Mouse (Mus musculus): ENCODE measurements around the gene Lrrc58. TPM values are rescaled to one million over a fixed set of nuclear protein-coding genes. Genes with fewer than 3 reads are reported as not detected.

Lrrc58 gene
- 10 to 100 TPM; 52.3 to 61.3 TPM for total RNA-seq (2021)
- long read RNA-seq, experiment 1, full-length matches to known transcripts = 6 of 21 reads
- long read RNA-seq, experiment 1, partial matches to known transcripts = 0 of 21 reads
- long read RNA-seq, experiment 1, other reads (novel, unspliced or antisense) = 15 of 21 reads
- long read RNA-seq, experiment 2, full-length matches to known transcripts = 26 of 40 reads
- long read RNA-seq, experiment 2, partial matches to known transcripts = 0 of 40 reads
- long read RNA-seq, experiment 2, other reads (novel, unspliced or antisense) = 14 of 40 reads

- DNase-seq = peak; percentile 94
- Histone ChIP-seq H3K4me3 (peak within 1 kb of the TSS; percentile 93), H3K27ac (peak within 1 kb of the TSS; percentile 100)
- intact Hi-C loops (cut with DNase I) = loop anchor here (5.0 kb wide), 2 partner anchors 51 to 219 kb away; partner anchors contain the start of gene Gsk3b
- TF ChIP-seq CTCF (IDR thresholded peaks at IDR 0.05) = no peak
These were observed at the start of gene Lrrc58 for GRCm38 (mm10) chr16:37867791-37868505. Lrrc58 (plus strand) TSS chr16:37868389.

- intact Hi-C loops (cut with DNase I) = no loop called here
- no peak for DNase-seq
- no peak for TF ChIP-seq CTCF (IDR thresholded peaks at IDR 0.05)
These were observed 44.2 kb upstream of the Lrrc58 start for GRCm38 (mm10) chr16:37823949-37824348.

GRCm38 (mm10) chr16:37824778-37825505 is 43.2 kb upstream of the Lrrc58 start:
- intact Hi-C loops (cut with DNase I) = no loop called here
- Histone ChIP-seq H3K4me3 (no peak overlapping the region), H3K27ac (no peak overlapping the region)
- no peak for DNase-seq
- TF ChIP-seq CTCF (IDR thresholded peaks at IDR 0.05) = no peak

More at GRCm38 (mm10) chr16:37823949-37824348, 44.2 kb upstream of the Lrrc58 start:
- no peak overlapping the region for H3K27ac ChIP-seq
- H3K4me3 ChIP-seq = no peak overlapping the region

DNA sequence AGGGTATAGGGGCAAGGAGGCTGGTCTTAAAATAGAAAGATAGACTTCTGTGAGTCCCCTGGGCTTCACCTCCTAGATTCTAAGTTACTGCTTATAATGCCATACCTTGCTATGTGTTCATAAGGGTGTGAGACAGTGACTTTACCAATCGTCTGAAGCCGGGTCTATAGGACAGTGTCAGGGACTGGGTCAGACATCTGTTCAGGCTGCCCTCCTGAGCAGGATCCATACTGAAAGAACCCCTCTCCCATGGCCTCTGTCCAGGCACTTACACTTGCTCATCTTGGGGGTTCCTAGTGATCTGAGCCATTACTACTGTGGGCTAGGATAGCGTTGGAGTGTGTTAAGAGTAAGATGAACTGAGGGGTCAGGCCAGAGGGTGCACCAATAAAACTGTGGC is 41.9 kb upstream of the Lrrc58 start:
- no peak for TF ChIP-seq CTCF (IDR thresholded peaks at IDR 0.05)
- H3K4me3 ChIP-seq = no peak overlapping the region
- DNase-seq = no peak
- intact Hi-C loops (cut with DNase I) = no loop called here
- H3K27ac ChIP-seq = no peak overlapping the region

GRCm38 (mm10) chr16:37831041-37831440 is 37.1 kb upstream of the Lrrc58 start:
- TF ChIP-seq CTCF (IDR thresholded peaks at IDR 0.05) = peak; percentile 6; the same call in 1 of the 2 replicates

GRCm38 (mm10) chr16:37837571-37837970 is 30.6 kb upstream of the Lrrc58 start:
- TF ChIP-seq CTCF (IDR thresholded peaks at IDR 0.05) = no peak
- intact Hi-C loops (cut with DNase I) = no loop called here
- H3K27ac ChIP-seq = no peak overlapping the region
- H3K4me3 ChIP-seq = no peak overlapping the region
- no peak for DNase-seq

More at GRCm38 (mm10) chr16:37831041-37831440, 37.1 kb upstream of the Lrrc58 start:
- peak; percentile 32 for DNase-seq
- Histone ChIP-seq H3K4me3 (no peak overlapping the region), H3K27ac (no peak overlapping the region; the same call in 1 of the 2 replicates)
- intact Hi-C loops (cut with DNase I) = no loop called here

DNA sequence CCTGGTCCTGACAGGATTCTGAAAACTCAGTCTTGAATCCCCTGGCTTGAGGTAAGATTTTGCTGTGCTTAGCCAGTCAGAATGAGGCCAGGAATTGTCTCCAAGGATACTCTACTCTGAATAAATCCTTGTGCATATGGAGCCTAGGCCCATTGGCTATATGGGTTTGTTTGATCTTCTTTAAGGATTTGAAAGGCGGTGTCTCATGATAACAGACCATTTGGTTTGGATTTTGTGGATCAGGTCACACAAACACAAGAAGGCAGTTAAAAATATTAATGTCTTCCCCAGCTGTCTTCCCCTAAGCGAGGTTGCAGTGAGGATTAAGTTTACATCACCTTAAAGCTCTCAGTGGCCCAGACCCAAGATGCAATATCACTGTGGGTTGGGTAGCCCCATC is 25.8 kb upstream of the Lrrc58 start:
- no peak for DNase-seq
- no peak overlapping the region for H3K27ac ChIP-seq
- intact Hi-C loops (cut with DNase I) = no loop called here
- H3K4me3 ChIP-seq = no peak overlapping the region
- TF ChIP-seq CTCF (IDR thresholded peaks at IDR 0.05) = no peak

GRCm38 (mm10) chr16:37843740-37844139 is 24.4 kb upstream of the Lrrc58 start:
- no peak for TF ChIP-seq CTCF (IDR thresholded peaks at IDR 0.05)
- DNase-seq = no peak
- no peak overlapping the region for H3K4me3 ChIP-seq
- no peak overlapping the region for H3K27ac ChIP-seq
- intact Hi-C loops (cut with DNase I) = no loop called here

DNA sequence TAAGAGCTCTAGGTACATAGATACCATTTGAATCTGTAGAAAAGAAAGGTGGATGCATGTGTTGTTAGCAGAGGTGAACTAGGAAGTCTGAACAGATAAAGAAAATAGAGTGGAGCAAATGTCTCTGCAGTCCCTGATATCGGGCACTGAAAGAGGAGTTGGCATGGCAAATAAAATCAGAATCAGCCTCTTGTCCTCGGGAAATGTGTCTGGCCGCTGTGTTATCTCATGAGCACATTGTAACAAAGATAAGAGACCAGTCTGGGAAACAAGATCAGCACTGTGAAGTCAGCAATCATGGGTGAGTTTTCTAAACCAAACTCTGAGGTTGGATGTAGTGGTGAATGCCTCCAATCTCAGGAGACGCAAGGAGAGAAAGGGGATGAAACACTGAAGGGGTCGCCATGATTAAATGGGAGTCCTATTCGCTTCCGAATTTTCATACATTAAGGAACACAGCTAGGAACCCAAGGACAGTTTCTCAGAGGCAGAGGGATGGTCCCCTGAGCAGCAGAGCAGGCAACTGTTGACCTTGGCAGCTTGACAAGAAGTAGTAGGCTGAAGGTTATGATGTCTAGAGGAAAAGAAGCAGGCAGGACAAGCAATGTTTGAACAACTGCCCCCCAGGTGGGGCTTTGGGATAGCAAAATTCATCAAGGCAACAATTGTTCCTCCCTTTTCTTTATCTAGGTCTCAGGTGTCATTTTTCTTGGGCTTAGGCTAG is 22.8 kb upstream of the Lrrc58 start:
- TF ChIP-seq CTCF (IDR thresholded peaks at IDR 0.05) = no peak
- H3K4me3 ChIP-seq = no peak overlapping the region
- no peak overlapping the region for H3K27ac ChIP-seq
- intact Hi-C loops (cut with DNase I) = no loop called here
- no peak for DNase-seq

DNA sequence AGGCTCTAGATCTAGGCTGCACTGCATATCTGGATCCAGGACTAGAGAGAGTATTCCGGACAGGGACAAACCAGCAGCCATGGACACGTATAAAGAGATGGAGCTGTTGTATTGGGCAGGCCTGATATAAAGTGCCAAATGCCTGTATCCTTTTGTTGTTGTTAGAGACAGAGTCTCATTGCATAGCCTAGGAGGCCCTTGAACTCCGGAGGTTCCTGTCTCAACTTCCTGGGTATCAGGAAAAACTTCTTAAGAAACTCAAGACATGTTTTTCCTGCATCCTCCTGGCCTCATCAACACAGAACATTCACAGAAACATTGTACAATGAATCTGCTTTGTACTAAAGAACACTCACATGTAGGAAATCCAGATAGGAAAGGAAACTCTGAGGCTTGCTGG is 21.1 kb upstream of the Lrrc58 start:
- H3K27ac ChIP-seq = no peak overlapping the region

DNA sequence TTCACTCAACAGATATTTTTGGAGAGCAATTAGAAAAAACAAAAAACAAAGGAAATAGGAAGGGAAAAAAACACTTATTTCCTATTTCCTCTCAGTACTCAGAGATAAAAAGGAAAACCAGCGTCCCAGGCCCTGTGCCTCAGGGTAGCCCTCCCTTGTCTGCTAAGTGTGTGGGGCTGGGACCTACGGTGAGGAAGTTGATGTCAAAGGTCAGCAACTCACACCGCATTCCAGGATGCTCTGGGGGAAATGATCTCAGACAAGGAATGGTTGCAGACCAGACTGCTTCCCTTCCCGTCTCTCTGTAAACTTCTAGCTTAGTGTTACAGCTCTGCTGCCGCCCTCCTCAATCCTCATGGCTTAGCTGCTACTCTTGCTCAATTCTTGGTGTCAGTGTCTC is 16.8 kb upstream of the Lrrc58 start:
- no peak for DNase-seq
- no peak for TF ChIP-seq CTCF (IDR thresholded peaks at IDR 0.05)
- Histone ChIP-seq H3K4me3 (no peak overlapping the region), H3K27ac (peak overlapping the region; percentile 65)
- intact Hi-C loops (cut with DNase I) = no loop called here

More for the DNA sequence above, 21.1 kb upstream of the Lrrc58 start:
- DNase-seq = no peak
- TF ChIP-seq CTCF (IDR thresholded peaks at IDR 0.05) = no peak
- H3K4me3 ChIP-seq = no peak overlapping the region
- intact Hi-C loops (cut with DNase I) = no loop called here

GRCm38 (mm10) chr16:37853279-37853678 is 14.9 kb upstream of the Lrrc58 start:
- Histone ChIP-seq H3K4me3 (no peak overlapping the region), H3K27ac (no peak overlapping the region)
- intact Hi-C loops (cut with DNase I) = no loop called here
- no peak for TF ChIP-seq CTCF (IDR thresholded peaks at IDR 0.05)
- no peak for DNase-seq
